Mouse (Mus musculus): ENCODE results near the gene Gm10100. TPM values are rescaled to one million over a fixed set of nuclear protein-coding genes. Genes with fewer than 3 reads are reported as not detected.
"Not testable (repeated sequence)": the region's sequence is repeated elsewhere in the genome, so short reads cannot be mapped to it uniquely, and the experiment has no call there.

Gene Gm10100
- polyA plus RNA-seq, 1 experiment from 2014 or later, result not detected

DNA sequence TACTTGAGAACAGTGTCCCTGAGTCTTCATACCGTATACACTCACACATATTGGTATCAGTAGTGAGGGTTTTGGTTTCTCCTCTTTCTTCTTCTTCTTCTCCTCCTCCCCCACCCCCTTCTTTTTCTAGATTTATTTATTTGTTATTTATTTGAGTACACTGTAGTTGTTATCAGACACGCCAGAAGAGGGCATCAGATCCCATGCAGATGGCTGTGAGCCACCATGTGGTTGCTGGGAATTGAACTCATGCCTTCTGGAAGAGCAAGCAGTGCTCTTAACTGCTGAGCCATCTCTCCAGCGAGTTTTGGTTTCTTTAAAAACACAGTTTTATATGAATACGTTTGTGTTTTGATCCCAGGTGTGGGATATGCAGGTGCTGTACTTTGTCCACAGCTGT lies 2.0 kb downstream of the Gm10100 start:
- H3K36me3 ChIP-seq (ENCODE audit: control insufficient read depth, insufficient read depth, low read length), result no peaks in the 10 kb centered on the region
- ATAC-seq (ENCODE audit: insufficient number of reproducible peaks, insufficient read depth, low FRiP score, low read depth), result no peak
- no peaks in the 10 kb centered on the region for H3K9me3 ChIP-seq (ENCODE audit: control insufficient read depth, low read length)
- 59% methylated on average over 4 of the region's 4 CpGs for WGBS
- H3K27ac ChIP-seq (replicated peaks in 1 of 2; ENCODE audit: control insufficient read depth in 1 of 2, insufficient read depth in 1 of 2, low read depth in 2 of 2, low read length in 2 of 2), result no peak overlapping the region
- H3K4me2 ChIP-seq (ENCODE audit: low read length), result no peak overlapping the region
- H3K4me1 ChIP-seq (ENCODE audit: control insufficient read depth in 2 of 2, insufficient read depth in 2 of 2, low read length in 2 of 2), result no peaks in the 10 kb centered on the region
- no peaks in the 10 kb centered on the region for H3K27me3 ChIP-seq (ENCODE audit: control insufficient read depth, insufficient read depth, low read length)
- H3K4me3 ChIP-seq (ENCODE audit: control insufficient read depth in 1 of 2, insufficient read depth in 1 of 2, low read depth in 1 of 2, low read length in 2 of 2), result no peak overlapping the region
- H3K9ac ChIP-seq (ENCODE audit: low read length), result no peak overlapping the region

DNA sequence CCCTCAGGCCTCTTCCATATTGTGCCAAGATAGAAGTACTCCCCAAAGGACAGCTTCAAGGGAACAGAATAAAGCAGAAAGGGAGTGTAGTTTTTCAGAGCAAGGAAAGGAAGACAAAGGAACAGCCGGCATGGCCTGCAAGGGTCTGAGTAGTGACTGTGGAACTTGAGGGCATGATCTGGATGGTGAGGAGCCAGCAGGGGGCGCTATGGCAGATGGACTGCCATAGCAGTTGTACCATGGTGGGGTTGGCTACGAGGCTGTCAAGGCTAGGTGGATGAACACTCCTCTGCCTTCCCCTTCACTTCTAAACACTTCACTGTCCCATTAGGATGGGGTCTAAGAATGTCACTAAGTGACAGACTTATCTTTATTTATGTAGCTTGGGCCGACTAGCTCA lies 3.0 kb downstream of the Gm10100 start:
- Histone ChIP-seq H3K4me2 (ENCODE audit: low read length) (no peak overlapping the region), H3K27ac (replicated peaks in 1 of 2; ENCODE audit: control insufficient read depth in 1 of 2, insufficient read depth in 1 of 2, low read depth in 2 of 2, low read length in 2 of 2) (no peak overlapping the region), H3K27me3 (ENCODE audit: control insufficient read depth, insufficient read depth, low read length) (no peaks in the 10 kb centered on the region), H3K4me3 (ENCODE audit: control insufficient read depth in 1 of 2, insufficient read depth in 1 of 2, low read depth in 1 of 2, low read length in 2 of 2) (no peak overlapping the region), H3K9me3 (ENCODE audit: control insufficient read depth, low read length) (no peaks in the 10 kb centered on the region), H3K4me1 (ENCODE audit: control insufficient read depth in 2 of 2, insufficient read depth in 2 of 2, low read length in 2 of 2) (no peaks in the 10 kb centered on the region), H3K36me3 (ENCODE audit: control insufficient read depth, insufficient read depth, low read length) (no peaks in the 10 kb centered on the region), H3K9ac (ENCODE audit: low read length) (no peak overlapping the region)
- 52% methylated on average over 4 of the region's 4 CpGs for WGBS
- ATAC-seq (ENCODE audit: insufficient number of reproducible peaks, insufficient read depth, low FRiP score, low read depth), result no peak

DNA sequence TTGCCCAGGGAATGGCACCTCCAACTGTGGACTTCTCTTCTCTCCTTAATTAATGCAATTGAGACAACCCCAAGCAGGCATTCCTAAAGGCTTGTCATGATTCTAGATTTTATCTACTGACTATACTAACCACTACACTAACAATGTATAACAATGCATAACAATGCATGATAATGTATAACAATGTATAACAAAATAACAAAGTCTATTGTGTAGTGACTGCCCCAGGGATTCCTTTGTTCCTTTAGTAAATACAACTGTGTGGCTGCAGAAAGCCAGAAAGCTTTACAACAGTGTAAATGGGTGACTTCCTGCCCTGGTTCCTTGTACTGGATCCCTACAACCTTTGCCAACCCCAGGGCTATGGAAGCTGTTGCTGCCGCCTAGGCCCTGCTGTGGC lies 9.6 kb downstream of the Gm10100 start:
- no peak overlapping the region for H3K27ac ChIP-seq (replicated peaks in 1 of 2; ENCODE audit: control insufficient read depth in 1 of 2, insufficient read depth in 1 of 2, low read depth in 2 of 2, low read length in 2 of 2)
- no peak overlapping the region for H3K4me3 ChIP-seq (ENCODE audit: control insufficient read depth in 1 of 2, insufficient read depth in 1 of 2, low read depth in 1 of 2, low read length in 2 of 2)
- H3K4me2 ChIP-seq (ENCODE audit: low read length), result no peak overlapping the region
- H3K27me3 ChIP-seq (ENCODE audit: control insufficient read depth, insufficient read depth, low read length), result no peaks in the 10 kb centered on the region
- 96% methylated on average over 1 of the region's 1 CpGs for whole genome bisulfite sequencing
- no peaks in the 10 kb centered on the region for H3K4me1 ChIP-seq (ENCODE audit: control insufficient read depth in 2 of 2, insufficient read depth in 2 of 2, low read length in 2 of 2)
- no peak for ATAC-seq (ENCODE audit: insufficient number of reproducible peaks, insufficient read depth, low FRiP score, low read depth)
- H3K36me3 ChIP-seq (ENCODE audit: control insufficient read depth, insufficient read depth, low read length), result no peaks in the 10 kb centered on the region
- H3K9ac ChIP-seq (ENCODE audit: low read length), result no peak overlapping the region
- H3K9me3 ChIP-seq (ENCODE audit: control insufficient read depth, low read length), result peaks cover 4% of the 10 kb centered on the region

- Histone ChIP-seq H3K9me3 (ENCODE audit: control insufficient read depth, low read length) (peaks cover 4% of the 10 kb centered on the region), H3K4me1 (ENCODE audit: control insufficient read depth in 2 of 2, insufficient read depth in 2 of 2, low read length in 2 of 2) (no peaks in the 10 kb centered on the region), H3K27ac (replicated peaks in 1 of 2; ENCODE audit: control insufficient read depth in 1 of 2, insufficient read depth in 1 of 2, low read depth in 2 of 2, low read length in 2 of 2) (no peak overlapping the region), H3K9ac (ENCODE audit: low read length) (no peak overlapping the region), H3K36me3 (ENCODE audit: control insufficient read depth, insufficient read depth, low read length) (no peaks in the 10 kb centered on the region), H3K4me2 (ENCODE audit: low read length) (no peak overlapping the region), H3K4me3 (ENCODE audit: control insufficient read depth in 1 of 2, insufficient read depth in 1 of 2, low read depth in 1 of 2, low read length in 2 of 2) (no peak overlapping the region), H3K27me3 (ENCODE audit: control insufficient read depth, insufficient read depth, low read length) (no peaks in the 10 kb centered on the region)
- 71% methylated on average over 4 of the region's 4 CpGs for WGBS
- ATAC-seq (ENCODE audit: insufficient number of reproducible peaks, insufficient read depth, low FRiP score, low read depth), result no peak
Measured at GRCm38 (mm10) chr10:77738929-77739328, 12.6 kb downstream of the Gm10100 start.

DNA sequence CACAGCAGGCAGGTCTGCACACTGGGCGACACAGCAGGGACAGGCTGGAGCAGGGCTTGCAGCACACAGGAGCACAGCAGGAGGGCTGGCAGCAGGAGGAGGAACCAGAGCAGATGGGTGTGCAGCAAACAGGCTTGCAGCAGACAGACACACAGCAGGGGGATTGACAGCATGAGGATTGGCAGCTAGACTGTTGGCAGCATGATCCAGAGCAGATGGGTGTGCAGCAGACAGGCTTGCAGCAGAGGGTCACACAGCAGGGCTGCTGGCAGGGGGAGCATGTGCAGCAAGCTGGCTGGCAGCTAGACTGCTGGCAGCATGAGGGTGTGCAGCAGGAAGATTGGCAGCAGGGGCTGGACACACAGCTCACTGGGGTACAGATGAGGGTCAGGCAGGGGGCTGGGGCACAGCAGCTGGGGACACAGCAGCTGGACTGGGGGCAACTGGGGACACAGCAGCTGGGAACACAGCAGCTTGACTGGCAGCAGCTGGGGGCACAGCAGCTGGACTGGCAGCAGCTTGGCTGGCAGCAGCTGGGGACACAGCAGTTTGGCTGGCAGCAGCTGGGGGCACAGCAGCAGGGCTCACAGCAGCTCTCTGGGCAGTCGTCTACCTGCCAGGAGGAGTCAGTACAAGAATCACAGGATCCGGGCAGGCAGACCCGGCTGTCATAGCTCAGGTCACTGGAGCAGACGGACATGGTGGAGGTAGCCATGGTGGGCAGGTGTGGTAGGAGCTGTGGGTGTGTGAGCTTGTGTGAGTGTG lies 15.8 kb downstream of the Gm10100 start, which contains the start of gene Gm18596:
Gene Gm18596, minus strand, starts transcription at position 715 of the 765 bp plus-strand sequence.
- WGBS, result 50% methylated on average over 4 of the region's 5 CpGs
- H3K4me2 ChIP-seq (ENCODE audit: low read length); H3K9ac ChIP-seq (ENCODE audit: low read length); ATAC-seq (ENCODE audit: insufficient number of reproducible peaks, insufficient read depth, low FRiP score, low read depth); H3K4me1 ChIP-seq (ENCODE audit: control insufficient read depth in 2 of 2, insufficient read depth in 2 of 2, low read length in 2 of 2); H3K9me3 ChIP-seq (ENCODE audit: control insufficient read depth, low read length); H3K27ac ChIP-seq (replicated peaks in 1 of 2; ENCODE audit: control insufficient read depth in 1 of 2, insufficient read depth in 1 of 2, low read depth in 2 of 2, low read length in 2 of 2); H3K36me3 ChIP-seq (ENCODE audit: control insufficient read depth, insufficient read depth, low read length); H3K27me3 ChIP-seq (ENCODE audit: control insufficient read depth, insufficient read depth, low read length); H3K4me3 ChIP-seq (ENCODE audit: control insufficient read depth in 1 of 2, insufficient read depth in 1 of 2, low read depth in 1 of 2, low read length in 2 of 2): not testable (repeated sequence)

DNA sequence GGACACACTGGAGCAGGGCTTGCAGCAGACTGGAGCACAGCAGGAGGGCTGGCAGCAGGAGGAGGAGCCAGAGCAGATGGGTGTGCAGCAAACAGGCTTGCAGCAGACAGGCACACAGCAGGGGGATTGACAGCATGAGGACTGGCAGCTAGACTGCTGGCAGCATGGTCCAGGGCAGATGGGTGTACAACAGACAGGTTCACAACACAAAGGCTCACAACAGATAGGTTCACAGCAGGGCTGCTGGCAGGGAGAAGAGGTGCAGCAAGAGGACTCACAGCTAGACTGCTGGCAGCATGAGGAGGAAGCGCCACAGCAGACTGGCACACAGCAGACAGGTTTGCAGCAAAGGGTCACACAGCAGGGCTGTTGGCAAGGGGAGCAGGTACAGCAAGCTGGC lies 24.4 kb downstream of the Gm10100 start:
- not testable (repeated sequence) for ATAC-seq (ENCODE audit: insufficient number of reproducible peaks, insufficient read depth, low FRiP score, low read depth); H3K27ac ChIP-seq (replicated peaks in 1 of 2; ENCODE audit: control insufficient read depth in 1 of 2, insufficient read depth in 1 of 2, low read depth in 2 of 2, low read length in 2 of 2); H3K36me3 ChIP-seq (ENCODE audit: control insufficient read depth, insufficient read depth, low read length); H3K27me3 ChIP-seq (ENCODE audit: control insufficient read depth, insufficient read depth, low read length); H3K4me1 ChIP-seq (ENCODE audit: control insufficient read depth in 2 of 2, insufficient read depth in 2 of 2, low read length in 2 of 2); H3K9me3 ChIP-seq (ENCODE audit: control insufficient read depth, low read length); H3K4me3 ChIP-seq (ENCODE audit: control insufficient read depth in 1 of 2, insufficient read depth in 1 of 2, low read depth in 1 of 2, low read length in 2 of 2); H3K4me2 ChIP-seq (ENCODE audit: low read length); H3K9ac ChIP-seq (ENCODE audit: low read length)
- 59% methylated on average over 1 of the region's 1 CpGs for WGBS

DNA sequence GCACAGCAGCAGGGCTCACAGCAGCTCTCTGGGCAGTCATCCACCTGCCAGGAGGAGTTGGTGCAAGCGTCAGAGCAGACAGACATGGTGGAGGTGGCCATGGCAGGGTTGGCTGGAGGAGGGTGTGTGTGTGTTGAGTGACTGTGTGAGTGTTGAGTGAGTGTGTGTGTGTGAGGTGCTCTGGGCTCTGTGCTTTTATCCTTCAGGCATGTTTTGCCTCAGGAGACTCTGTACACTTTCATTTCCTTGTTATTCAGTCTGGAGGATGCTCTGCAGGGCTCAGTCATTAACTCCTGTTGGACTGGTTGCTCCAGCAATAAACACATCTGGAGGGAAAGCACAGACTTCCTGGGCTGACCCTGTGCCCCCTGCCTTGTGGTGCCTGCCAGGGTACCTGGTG lies 25.0 kb downstream of the Gm10100 start, which contains the start of gene Gm9736:
Gene Gm9736, minus strand, starts transcription at position 101 of the 400 bp plus-strand sequence.
- not testable (repeated sequence) for ATAC-seq (ENCODE audit: insufficient number of reproducible peaks, insufficient read depth, low FRiP score, low read depth); H3K4me2 ChIP-seq (ENCODE audit: low read length); H3K9ac ChIP-seq (ENCODE audit: low read length); H3K4me1 ChIP-seq (ENCODE audit: control insufficient read depth in 2 of 2, insufficient read depth in 2 of 2, low read length in 2 of 2); H3K36me3 ChIP-seq (ENCODE audit: control insufficient read depth, insufficient read depth, low read length); H3K27ac ChIP-seq (replicated peaks in 1 of 2; ENCODE audit: control insufficient read depth in 1 of 2, insufficient read depth in 1 of 2, low read depth in 2 of 2, low read length in 2 of 2); H3K9me3 ChIP-seq (ENCODE audit: control insufficient read depth, low read length); H3K27me3 ChIP-seq (ENCODE audit: control insufficient read depth, insufficient read depth, low read length); H3K4me3 ChIP-seq (ENCODE audit: control insufficient read depth in 1 of 2, insufficient read depth in 1 of 2, low read depth in 1 of 2, low read length in 2 of 2)
- 44% methylated on average over 1 of the region's 1 CpGs for WGBS

GRCm38 (mm10) chr10:77752312-77752711 lies 26.0 kb downstream of the Gm10100 start:
- 59% methylated on average over 3 of the region's 3 CpGs for WGBS
- H3K27me3 ChIP-seq (ENCODE audit: control insufficient read depth, insufficient read depth, low read length); H3K4me1 ChIP-seq (ENCODE audit: control insufficient read depth in 2 of 2, insufficient read depth in 2 of 2, low read length in 2 of 2); H3K27ac ChIP-seq (replicated peaks in 1 of 2; ENCODE audit: control insufficient read depth in 1 of 2, insufficient read depth in 1 of 2, low read depth in 2 of 2, low read length in 2 of 2); H3K9me3 ChIP-seq (ENCODE audit: control insufficient read depth, low read length); H3K4me3 ChIP-seq (ENCODE audit: control insufficient read depth in 1 of 2, insufficient read depth in 1 of 2, low read depth in 1 of 2, low read length in 2 of 2); ATAC-seq (ENCODE audit: insufficient number of reproducible peaks, insufficient read depth, low FRiP score, low read depth); H3K9ac ChIP-seq (ENCODE audit: low read length); H3K36me3 ChIP-seq (ENCODE audit: control insufficient read depth, insufficient read depth, low read length); H3K4me2 ChIP-seq (ENCODE audit: low read length): not testable (repeated sequence)

Measured in heart, embryonic 14.5 days (tissue).